Mouse (Mus musculus) midbrain, postnatal 0 days (tissue): ENCODE measurements at regions not wholly inside any gene's neighbourhood (a gene's known extent, or its start where the extent isn't known, plus 50 kb on each side); places are given as distances from the start of the nearest gene placed in this dataset.

Experiments
- ATAC-seq: fragments of 200-750 bp; cut with Nextera tagmentation; 2 replicates; pipeline ENCODE4 v1.8.0; 2017; ENCODE audit warnings: moderate number of reproducible peaks, mild to moderate bottlenecking, moderate TSS enrichment, moderate library complexity; ENCODE audit not compliant: low FRiP score
- DNase-seq: peaks from one replicate; pipeline ENCODE4 v3.0.0-alpha.2; 2015; ENCODE audit warnings: low spot score
- H3K27ac ChIP-seq: fragments of 300-500 bp; sonication (generic); 2 replicates; pipeline ENCODE4 v1.5.1; 2014; ENCODE audit warnings: low read depth, mild to moderate bottlenecking, low read length, mixed read lengths
- H3K27me3 ChIP-seq: fragments of 300-500 bp; sonication (generic); 2 replicates; pipeline ENCODE4 v1.6.1; 2014; ENCODE audit warnings: low read length, control low read depth, mixed read lengths; ENCODE audit not compliant: insufficient read depth
- H3K36me3 ChIP-seq: fragments of 300-500 bp; sonication (generic); 2 replicates; pipeline ENCODE4 v1.6.1; 2014; ENCODE audit warnings: low read length, control low read depth, mixed read lengths; ENCODE audit not compliant: insufficient read depth
- H3K4me1 ChIP-seq: fragments of 300-500 bp; sonication (generic); 2 replicates; pipeline ENCODE4 v1.6.1; 2014; ENCODE audit warnings: mild to moderate bottlenecking, control low read depth, antibody characterized with exemption, low read length, mixed read lengths; ENCODE audit not compliant: insufficient read depth
- H3K4me2 ChIP-seq: fragments of 300-500 bp; sonication (generic); 2 replicates; pipeline ENCODE4 v1.6.1; 2014; ENCODE audit warnings: low read depth, mild to moderate bottlenecking, low read length, mixed read lengths; ENCODE audit not compliant: poor library complexity, severe bottlenecking
- H3K4me3 ChIP-seq: fragments of 300-500 bp; sonication (generic); 2 replicates; pipeline ENCODE4 v1.5.1; 2014; ENCODE audit warnings: low read depth, mild to moderate bottlenecking, low read length, moderate library complexity
- H3K9ac ChIP-seq: fragments of 300-500 bp; sonication (generic); replicated peaks from 2 replicates; pipeline ENCODE4 v1.6.1; 2014; ENCODE audit warnings: mild to moderate bottlenecking, low read length, moderate library complexity, mixed read lengths; ENCODE audit not compliant: poor library complexity, severe bottlenecking
- H3K9me3 ChIP-seq: fragments of 300-500 bp; sonication (generic); 2 replicates; pipeline ENCODE4 v1.6.1; 2016; ENCODE audit warnings: low read length, control low read depth
- CTCF ChIP-seq: IDR thresholded peaks from 2 replicates; pipeline ENCODE4 v1.5.1; 2016; ENCODE audit warnings: antibody characterized with exemption, mild to moderate bottlenecking
- WGBS: fragments of 180-500 bp; shearing (Covaris S2); extraction: QIAGEN DNeasy Blood & Tissue Kit; methylation state at CpG from one replicate; pipeline ENCODE4 v1.1.7; 2014; 5-methylcytosine and 5-hydroxymethylcytosine counted together

DNA sequence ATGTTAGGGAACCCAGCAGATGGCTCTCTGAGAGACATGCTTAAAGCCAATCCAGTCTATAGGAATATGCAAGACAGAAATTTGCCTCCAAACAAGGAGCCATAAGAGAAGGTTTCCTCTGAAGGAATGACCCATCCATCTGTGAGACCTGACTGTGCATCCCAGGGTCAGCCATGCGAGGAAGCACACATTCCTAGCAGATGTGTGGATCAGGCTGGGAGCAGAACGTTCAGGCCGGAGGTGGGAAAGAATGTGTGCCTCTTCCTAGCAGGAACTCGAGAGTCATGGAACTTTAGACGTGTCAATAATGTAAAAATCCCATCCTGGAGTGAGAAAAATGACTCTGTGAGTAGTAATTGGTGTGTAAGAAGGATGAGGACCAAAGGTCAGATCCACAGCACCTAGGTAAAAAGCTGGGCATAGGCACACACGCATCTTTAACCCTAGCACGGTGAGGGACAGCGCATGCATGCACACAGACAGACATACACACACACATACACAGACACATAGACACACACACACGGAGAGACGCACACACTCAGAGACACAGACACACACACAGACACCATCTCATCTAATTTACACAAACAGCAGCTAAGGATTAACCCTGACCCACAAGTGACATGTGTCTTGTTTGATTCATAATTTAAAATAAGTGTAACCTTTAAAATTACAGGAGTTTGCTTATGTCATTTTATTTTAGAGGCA is 51.5 kb upstream of the Etv6 start:
- Histone ChIP-seq H3K4me2 (no peak overlapping the region), H3K27me3 (no peaks in the 10 kb centered on the region), H3K9ac (no peak overlapping the region), H3K27ac (no peak overlapping the region), H3K9me3 (no peaks in the 10 kb centered on the region), H3K4me1 (no peaks in the 10 kb centered on the region), H3K36me3 (no peaks in the 10 kb centered on the region), H3K4me3 (no peak overlapping the region)
- ATAC-seq (no peak), DNase-seq (no peak)
- WGBS, result 76% methylated on average over 10 of the region's 10 CpGs
- TF ChIP-seq CTCF, result no peak

DNA sequence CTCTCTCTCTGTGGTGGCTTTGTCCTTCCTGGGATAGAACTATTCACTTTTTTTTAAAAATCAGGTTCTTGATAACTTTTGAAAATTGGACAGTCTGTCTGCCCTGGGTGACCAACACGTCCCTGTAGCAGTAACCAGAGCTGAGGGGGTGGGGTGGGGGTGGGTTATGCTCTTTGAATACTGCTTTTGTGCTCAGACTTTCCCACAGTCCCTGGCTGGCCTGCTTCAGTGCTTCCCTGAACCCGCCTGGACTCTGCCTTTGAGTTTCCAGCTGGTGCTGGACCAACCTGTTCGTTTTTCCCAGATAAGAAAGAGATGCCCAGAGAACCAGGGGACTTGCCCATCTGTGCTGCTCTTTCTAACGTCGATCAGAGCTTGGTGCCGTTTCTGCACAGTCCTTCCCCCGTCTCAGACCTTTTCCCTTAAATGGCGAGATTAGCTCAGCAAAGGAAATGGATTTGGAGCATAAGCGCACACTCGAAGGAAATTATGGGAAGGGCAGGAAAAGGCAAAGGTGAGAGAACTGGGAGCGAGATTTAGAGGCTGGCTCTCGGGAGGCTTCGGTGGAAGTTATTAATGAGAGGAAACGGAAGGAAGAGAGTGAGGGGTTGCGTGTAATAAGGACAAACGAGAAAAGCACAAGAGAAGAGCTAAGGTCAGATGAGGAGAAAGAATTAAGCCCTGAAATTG is 50.7 kb upstream of the Etv6 start:
- WGBS, result 20% methylated on average over 16 of the region's 16 CpGs
- TF ChIP-seq CTCF, result no peak
- H3K27ac ChIP-seq, result no peak overlapping the region
- peak overlapping the region; percentile 1 for H3K4me2 ChIP-seq
- H3K27me3 ChIP-seq, result no peaks in the 10 kb centered on the region
- no peak overlapping the region for H3K4me3 ChIP-seq
- H3K9me3 ChIP-seq, result no peaks in the 10 kb centered on the region
- ATAC-seq, result no peak
- no peaks in the 10 kb centered on the region for H3K4me1 ChIP-seq
- no peaks in the 10 kb centered on the region for H3K36me3 ChIP-seq
- no peak for DNase-seq
- H3K9ac ChIP-seq, result 0 out of 2 replicates have a peak overlapping the region, but pooled peaks have one; percentile 1
